Mouse (Mus musculus) forebrain, embryonic 15.5 days (tissue): ENCODE measurements at regions not wholly inside any gene's neighbourhood (a gene's known extent, or its start where the extent isn't known, plus 50 kb on each side); places are given as distances from the start of the nearest gene placed in this dataset.
"Not testable (repeated sequence)": the region's sequence is repeated elsewhere in the genome, so short reads cannot be mapped to it uniquely, and the experiment has no call there.

Experiments
- ATAC-seq: fragments of 200-750 bp; cut with Nextera tagmentation; replicated peaks from 2 replicates; pipeline ENCODE4 v1.8.0; 2017; ENCODE audit warnings: mild to moderate bottlenecking, moderate TSS enrichment, moderate library complexity
- H3K27ac ChIP-seq: fragments of 300-500 bp; sonication (generic); replicated peaks from 2 replicates; pipeline ENCODE4 v1.5.1; 2015; ENCODE audit warnings: mild to moderate bottlenecking, inconsistent platforms
- H3K27me3 ChIP-seq: fragments of 300-500 bp; sonication (generic); 2 replicates; pipeline ENCODE4 v1.6.1; 2015; ENCODE audit warnings: inconsistent platforms
- H3K36me3 ChIP-seq: fragments of 300-500 bp; sonication (generic); 2 replicates; pipeline ENCODE4 v1.6.1; 2015; ENCODE audit warnings: mild to moderate bottlenecking, inconsistent platforms
- H3K4me1 ChIP-seq: fragments of 300-500 bp; sonication (generic); 2 replicates; pipeline ENCODE4 v1.6.1; 2015; ENCODE audit warnings: inconsistent platforms
- H3K4me2 ChIP-seq: fragments of 300-500 bp; sonication (generic); replicated peaks from 2 replicates; pipeline ENCODE4 v1.6.1; 2015; ENCODE audit warnings: mild to moderate bottlenecking, inconsistent platforms
- H3K4me3 ChIP-seq: fragments of 300-500 bp; sonication (generic); 2 replicates; pipeline ENCODE4 v1.5.1; 2015; ENCODE audit warnings: mild to moderate bottlenecking, inconsistent platforms
- H3K9ac ChIP-seq: fragments of 300-500 bp; sonication (generic); replicated peaks from 2 replicates; pipeline ENCODE4 v1.6.1; 2015; ENCODE audit warnings: mild to moderate bottlenecking, inconsistent platforms
- H3K9me3 ChIP-seq: fragments of 300-500 bp; sonication (generic); 2 replicates; pipeline ENCODE4 v1.6.1; 2016; ENCODE audit warnings: inconsistent platforms
- WGBS: fragments of 180-500 bp; shearing (Covaris S2); methylation state at CpG from one replicate; pipeline ENCODE4 v1.1.7; 2015; ENCODE audit warnings: mixed read lengths; 5-methylcytosine and 5-hydroxymethylcytosine counted together

- WGBS = 73% methylated on average over 6 of the region's 6 CpGs
- H3K4me1 ChIP-seq = no peaks in the 10 kb centered on the region
- no peak overlapping the region for H3K27ac ChIP-seq
- H3K9ac ChIP-seq = no peak overlapping the region
- no peaks in the 10 kb centered on the region for H3K36me3 ChIP-seq
- H3K4me3 ChIP-seq = no peak overlapping the region
- H3K9me3 ChIP-seq = no peaks in the 10 kb centered on the region
- ATAC-seq = no peak
- H3K27me3 ChIP-seq = no peaks in the 10 kb centered on the region
- H3K4me2 ChIP-seq = no peak overlapping the region
Measured at GRCm38 (mm10) chr19:35787246-35788021, 269.9 kb downstream of the Htr7 start.

- H3K36me3 ChIP-seq, H3K4me3 ChIP-seq, ATAC-seq, H3K9me3 ChIP-seq, H3K27ac ChIP-seq, H3K9ac ChIP-seq, H3K4me1 ChIP-seq, H3K27me3 ChIP-seq, H3K4me2 ChIP-seq: not testable (repeated sequence)
- WGBS = 89% methylated on average over 11 of the region's 11 CpGs
Measured at GRCm38 (mm10) chr19:35761750-35762149, 295.6 kb downstream of the Htr7 start.

GRCm38 (mm10) chr19:35759701-35760100 lies 297.6 kb downstream of the Htr7 start:
- no peak for ATAC-seq
- no peaks in the 10 kb centered on the region for H3K27me3 ChIP-seq
- no peak overlapping the region for H3K9ac ChIP-seq
- H3K36me3 ChIP-seq = no peaks in the 10 kb centered on the region
- no peaks in the 10 kb centered on the region for H3K4me1 ChIP-seq
- no peak overlapping the region for H3K27ac ChIP-seq
- H3K9me3 ChIP-seq = no peaks in the 10 kb centered on the region
- WGBS = 88% methylated on average over 3 of the region's 3 CpGs
- H3K4me3 ChIP-seq = no peak overlapping the region
- no peak overlapping the region for H3K4me2 ChIP-seq

GRCm38 (mm10) chr19:35755494-35755893 lies 301.8 kb downstream of the Htr7 start:
- Histone ChIP-seq H3K9me3 (no peaks in the 10 kb centered on the region), H3K36me3 (no peaks in the 10 kb centered on the region), H3K4me2 (no peak overlapping the region), H3K27ac (no peak overlapping the region), H3K4me3 (no peak overlapping the region), H3K4me1 (no peaks in the 10 kb centered on the region), H3K9ac (no peak overlapping the region), H3K27me3 (no peaks in the 10 kb centered on the region)
- no peak for ATAC-seq
- WGBS = 85% methylated on average over 1 of the region's 1 CpGs

- no peaks in the 10 kb centered on the region for H3K4me1 ChIP-seq
- 77% methylated on average over 4 of the region's 4 CpGs for WGBS
- ATAC-seq = no peak
Measured at GRCm38 (mm10) chr19:35735754-35736153, 321.6 kb downstream of the Htr7 start.

GRCm38 (mm10) chr19:35728436-35729060 lies 328.8 kb downstream of the Htr7 start:
- no peak overlapping the region for H3K9ac ChIP-seq
- no peaks in the 10 kb centered on the region for H3K27me3 ChIP-seq
- no peaks in the 10 kb centered on the region for H3K4me1 ChIP-seq
- no peak overlapping the region for H3K4me2 ChIP-seq
- H3K27ac ChIP-seq = no peak overlapping the region
- H3K9me3 ChIP-seq = no peaks in the 10 kb centered on the region
- H3K4me3 ChIP-seq = no peak overlapping the region
- no peak for ATAC-seq
- no peaks in the 10 kb centered on the region for H3K36me3 ChIP-seq
- WGBS = 67% methylated on average over 3 of the region's 3 CpGs

More at GRCm38 (mm10) chr19:35735754-35736153, 321.6 kb downstream of the Htr7 start:
- Histone ChIP-seq H3K36me3 (no peaks in the 10 kb centered on the region), H3K4me2 (no peak overlapping the region), H3K4me3 (no peak overlapping the region), H3K27ac (no peak overlapping the region), H3K27me3 (no peaks in the 10 kb centered on the region), H3K9ac (no peak overlapping the region), H3K9me3 (no peaks in the 10 kb centered on the region)
